Mouse (Mus musculus): Measurements from ENCODE around the gene Tmem209. TPM values are rescaled to one million over a fixed set of nuclear protein-coding genes. Genes with fewer than 3 reads are reported as not detected.

The Tmem209 gene
- total RNA-seq (2012; rRNA removed) (25.4 and 26.1 TPM in 2 replicates), polyA plus RNA-seq (2012; ENCODE audit: insufficient read depth in 1 of 2, insufficient read length in 2 of 2, low read depth in 1 of 2, low replicate concordance in 2 of 2, missing spikeins in 1 of 2) (10 to 100 TPM; 35.9 to 93.4 TPM)

DNA sequence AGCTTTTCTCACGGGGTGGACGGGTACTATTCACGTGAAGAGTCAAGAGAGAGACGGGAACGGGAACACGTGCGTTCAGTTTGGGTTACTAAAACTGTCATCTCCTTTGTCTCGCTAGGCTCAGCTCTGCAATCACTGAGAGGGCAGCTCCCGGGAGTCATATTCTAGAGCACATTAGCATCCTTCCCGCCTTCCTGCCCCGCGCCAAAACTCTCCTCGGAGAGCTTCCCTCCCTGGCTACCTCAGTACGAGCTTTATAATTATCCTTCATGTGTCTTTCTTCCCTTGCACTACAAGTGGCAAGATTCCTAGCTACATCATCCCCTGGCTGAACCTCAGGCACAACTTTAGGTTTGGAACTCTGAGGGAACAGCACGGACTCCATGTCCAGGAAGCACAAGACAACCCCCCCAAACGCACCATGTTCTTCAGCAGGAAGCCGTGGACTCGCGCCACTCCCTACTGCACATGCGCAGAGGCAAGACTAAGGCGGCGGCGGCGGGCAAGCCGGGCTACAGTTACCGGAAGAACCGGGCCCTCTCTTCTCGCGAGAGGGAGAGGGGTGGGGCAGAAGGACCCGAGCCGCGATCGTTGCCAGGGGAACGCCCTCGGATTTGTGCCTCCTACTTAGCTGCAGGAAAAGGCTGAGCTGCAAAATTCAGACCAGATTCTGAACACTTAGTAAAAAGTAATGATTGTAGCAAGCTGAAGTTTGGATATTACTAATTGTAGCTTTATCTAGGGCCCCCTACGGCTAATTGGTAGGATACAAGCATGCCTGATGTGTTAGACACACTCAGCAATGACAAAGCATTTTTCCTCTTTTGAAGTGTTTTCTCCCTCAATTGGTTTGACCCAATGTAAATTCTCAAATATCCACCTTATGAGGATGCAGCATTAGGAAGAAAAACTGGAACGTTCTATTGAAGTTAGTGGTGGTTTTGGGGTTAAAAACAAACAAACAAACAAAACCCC is at the start of gene Tmem209, which contains the start of gene Ssmem1:
Tmem209 (minus strand) TSS at position 519 of the 975 bp plus-strand sequence.
Ssmem1 (plus strand) TSS at position 585 of the 975 bp plus-strand sequence.
- peak; percentile 99 for DNase-seq (ENCODE audit: low read depth, low spot score)
- peak within 1 kb of the TSS; percentile 56 to 80 for H3K4me3 ChIP-seq (ENCODE audit: control insufficient read depth in 1 of 2, insufficient read depth in 1 of 2, low read depth in 2 of 2, low read length in 2 of 2)
- TF ChIP-seq BHLHE40 (IDR thresholded peaks at IDR 0.05; ENCODE audit: borderline replicate concordance, low read depth, low read length) (no peak), HCFC1 (IDR thresholded peaks at IDR 0.05; ENCODE audit: low read depth, low read length) (peak; percentile 89), E2F4 (IDR thresholded peaks at IDR 0.05; ENCODE audit: borderline replicate concordance, low read depth, low read length) (peak; percentile 95), KAT2A (conservative IDR thresholded peaks at IDR 0.05; ENCODE audit: low read depth, low read length) (no peak; the same call in 1 of the 2 replicates), CHD2 (IDR thresholded peaks at IDR 0.05; ENCODE audit: low read length) (peak; percentile 100), ZNF384 (IDR thresholded peaks at IDR 0.05; ENCODE audit: low read depth, low read length) (no peak), USF1 (IDR thresholded peaks at IDR 0.05; ENCODE audit: low read depth, low read length) (no peak), ZKSCAN1 (IDR thresholded peaks at IDR 0.05; ENCODE audit: low read depth, low read length) (no peak), POLR2AphosphoS5 (IDR thresholded peaks at IDR 0.05; ENCODE audit: borderline replicate concordance, low read depth, low read length) (peak; percentile 92; the same call in 1 of the 2 replicates), MEF2A (IDR thresholded peaks at IDR 0.05; ENCODE audit: extremely low read depth, insufficient replicate concordance, low read depth, low read length, poor library complexity, severe bottlenecking) (no peak), MAFK (IDR thresholded peaks at IDR 0.05; ENCODE audit: borderline replicate concordance, low read depth, low read length) (no peak), POLR2AphosphoS2 (IDR thresholded peaks at IDR 0.05; ENCODE audit: low read length) (peak; percentile 97), MYB (IDR thresholded peaks at IDR 0.05; ENCODE audit: low read depth, low read length) (no peak), EP300 (IDR thresholded peaks at IDR 0.05; ENCODE audit: low read depth in 1 of 2, low read length in 2 of 2) (no peak), NELFE (IDR thresholded peaks at IDR 0.05; ENCODE audit: low read depth, low read length) (peak; percentile 97), NRF1 (IDR thresholded peaks at IDR 0.05; ENCODE audit: insufficient read depth, low read depth, low read length, poor library complexity, severe bottlenecking) (peak; percentile 93), MXI1 (IDR thresholded peaks at IDR 0.05; ENCODE audit: low read depth, low read length) (peak; percentile 96), MYC (IDR thresholded peaks at IDR 0.05; ENCODE audit: low read depth, low read length) (peak; percentile 94), ZC3H11A (IDR thresholded peaks at IDR 0.05; ENCODE audit: low read depth, low read length) (no peak), USF2 (IDR thresholded peaks at IDR 0.05; ENCODE audit: borderline replicate concordance in 1 of 2, insufficient read depth in 1 of 2, low read depth in 1 of 2, low read length in 2 of 2) (no peak), MAZ (IDR thresholded peaks at IDR 0.05; ENCODE audit: low read depth, low read length) (no peak), TAL1 (IDR thresholded peaks at IDR 0.05; ENCODE audit: low read length) (no peak), GATA1 (IDR thresholded peaks at IDR 0.05; ENCODE audit: low read depth, low read length) (0 out of 2 replicates have a peak, but pooled peaks have one; percentile 5), RCOR1 (IDR thresholded peaks at IDR 0.05; ENCODE audit: low read depth, low read length) (no peak), TBP (IDR thresholded peaks at IDR 0.05; ENCODE audit: low read depth, low read length) (peak; percentile 83), SMC3 (IDR thresholded peaks at IDR 0.05; ENCODE audit: low read depth, low read length) (no peak), ELF1 (IDR thresholded peaks at IDR 0.05; ENCODE audit: low read depth, low read length) (peak; percentile 96), GABPA (IDR thresholded peaks at IDR 0.05; ENCODE audit: low read depth, low read length) (no peak; the same call in 1 of the 2 replicates), CHD1 (IDR thresholded peaks at IDR 0.05; ENCODE audit: low read depth, low read length) (no peak), JUND (IDR thresholded peaks at IDR 0.05; ENCODE audit: low read depth, low read length) (no peak), MAX (IDR thresholded peaks at IDR 0.05; ENCODE audit: low read length) (peak; percentile 97), SIN3A (IDR thresholded peaks at IDR 0.05; ENCODE audit: low read length) (peak; percentile 79), UBTF (IDR thresholded peaks at IDR 0.05; ENCODE audit: borderline replicate concordance, insufficient read depth, low read depth, low read length) (no peak), ETS1 (IDR thresholded peaks at IDR 0.05; ENCODE audit: low read depth, low read length) (no peak)

More for the DNA sequence above, at the start of gene Tmem209, which contains the start of gene Ssmem1:
- Histone ChIP-seq H3K9ac (ENCODE audit: control insufficient read depth, low read depth, low read length, poor library complexity, severe bottlenecking) (peak within 1 kb of the TSS; percentile 89), H3K36me3 (ENCODE audit: control insufficient read depth in 1 of 2, insufficient read depth in 2 of 2, low read length in 2 of 2) (peaks cover 0 to 24% of the 10 kb centered on the region in 2 experiments; a peak in 3 of 4 replicates), H3K79me2 (ENCODE audit: control insufficient read depth, insufficient read depth, low read length, poor library complexity) (peaks cover 9% of the 10 kb centered on the region), H3K27ac (ENCODE audit: control insufficient read depth, low read depth, low read length) (peak within 1 kb of the TSS; percentile 92), H3K27me3 (ENCODE audit: control insufficient read depth in 1 of 2, insufficient read depth in 2 of 2, low read length in 2 of 2) (peaks cover 0 to 1% of the 10 kb centered on the region in 2 experiments; a peak in 1 of 4 replicates), H3K9me3 (replicated peaks; ENCODE audit: insufficient read depth, low read length) (no peaks in the 10 kb centered on the region), H3K4me1 (ENCODE audit: control insufficient read depth in 1 of 2, insufficient read depth in 2 of 2, low read length in 2 of 2) (peaks cover 5 to 11% of the 10 kb centered on the region in 2 experiments; a peak in 3 of 4 replicates)
